Mouse (Mus musculus): ENCODE data around the gene Poln. TPM values are rescaled to one million over a fixed set of nuclear protein-coding genes. Genes with fewer than 3 reads are reported as not detected.

The Poln gene
- 38.5 TPM for polyA plus RNA-seq (2014; fragmentation: Illumina TruSeq; extraction: RNeasy Lipid Tissue Mini Kit (QIAGEN cat#74804); ENCODE audit: low read depth, low replicate concordance)

DNA sequence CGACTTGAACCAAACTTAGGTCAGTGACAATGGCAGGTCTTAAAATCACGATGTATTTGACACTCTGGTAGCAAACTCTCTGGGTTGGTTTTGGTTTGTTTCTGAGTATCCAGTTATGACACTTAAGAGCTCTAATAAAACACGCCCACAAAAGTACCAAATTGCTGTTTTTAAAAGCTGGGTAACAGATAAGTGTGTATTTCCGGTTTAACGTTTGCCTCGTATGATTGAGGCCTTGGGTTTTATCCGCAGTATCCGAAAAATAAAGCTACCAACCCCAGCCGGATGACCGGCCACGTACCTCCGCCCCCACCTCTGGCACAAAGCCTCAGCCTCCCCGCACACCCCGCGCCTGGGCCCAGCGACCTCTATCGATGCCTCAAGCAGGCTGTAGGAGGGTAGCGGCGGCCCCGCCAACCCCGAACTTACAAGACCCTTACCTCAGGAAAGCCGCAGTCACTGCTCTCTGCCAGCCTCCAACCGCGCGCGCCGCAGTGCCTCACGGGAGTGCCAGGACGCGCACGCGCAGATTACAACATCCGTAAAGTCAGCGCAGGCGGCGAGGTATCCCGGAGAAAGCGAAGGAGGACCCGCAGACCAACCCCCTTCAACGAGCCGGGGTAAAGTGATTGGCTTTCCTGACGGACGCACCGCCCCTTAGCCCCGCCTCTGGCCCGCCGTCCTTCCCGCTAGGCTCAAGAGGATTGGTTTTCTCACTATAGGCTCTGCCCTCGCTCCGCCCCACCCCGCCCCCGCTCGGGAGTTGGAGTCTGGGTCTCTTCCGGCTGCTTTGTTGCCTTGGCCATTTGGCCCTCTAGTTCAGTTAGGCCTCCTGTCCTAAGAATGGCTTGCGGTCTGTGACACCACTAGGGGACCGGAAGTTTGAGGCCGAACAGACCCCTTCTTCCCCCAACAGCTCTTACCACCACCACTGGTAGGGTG is at the start of gene Poln, which contains the start of gene Haus3:
Gene Poln, minus strand, starts transcription at position 499 of the 942 bp plus-strand sequence.
Gene Haus3, minus strand, starts transcription at position 578 of the 942 bp plus-strand sequence.

DNA sequence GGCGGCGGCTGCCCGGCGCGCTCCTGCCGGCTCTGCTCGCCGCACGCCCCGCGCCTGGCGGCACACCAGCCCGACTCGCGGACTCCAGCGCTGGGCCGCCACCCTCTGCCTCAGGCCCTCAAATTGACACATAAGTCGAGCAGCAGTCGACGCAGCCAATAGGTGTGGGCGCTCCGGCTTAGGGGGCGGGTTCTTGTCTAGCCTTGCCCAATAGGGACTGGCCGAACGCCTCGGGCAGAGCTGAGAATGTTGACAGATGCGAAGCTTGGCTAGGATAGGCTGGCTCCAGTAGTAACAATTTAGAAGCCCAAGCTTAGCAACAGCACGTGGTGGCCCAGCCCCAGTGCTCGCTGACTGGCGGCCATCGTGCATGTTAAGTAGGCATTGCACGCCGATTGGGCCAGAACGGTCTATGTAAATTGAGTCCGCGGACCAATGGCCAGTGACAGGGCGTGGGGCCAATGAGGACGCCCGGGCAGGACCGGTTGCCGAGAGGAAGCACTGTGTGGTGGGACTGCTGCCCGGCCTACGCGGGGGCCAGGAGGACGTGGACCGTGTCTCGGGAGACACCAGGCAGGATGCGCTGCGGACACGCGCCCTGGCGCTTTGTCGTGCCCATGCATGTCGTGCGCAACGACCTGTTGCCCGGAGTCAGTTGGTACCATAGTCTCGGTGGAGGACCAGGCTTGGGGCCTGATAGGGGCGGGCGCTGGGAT is 18.5 kb upstream of the Poln start, which contains the start of gene Mxd4:
Gene Mxd4, minus strand, starts transcription at position 120 of the 716 bp plus-strand sequence.

GRCm38 (mm10) chr5:33995843-33996693 is 173.2 kb downstream of the Poln start, which contains the start of gene Nat8l:
Gene Nat8l, plus strand, starts transcription at chr5:33995984.

GRCm38 (mm10) chr5:33983309-33984121 is 185.7 kb downstream of the Poln start, which contains the start of gene Gm1673:
Gene Gm1673, plus strand, starts transcription at chr5:33983433.

Other genes starting within 250 kb of the Poln start
- 6.4 TPM for gene Nelfa, start 233.0 kb downstream of the Poln start, polyA plus RNA-seq (2014; fragmentation: Illumina TruSeq; extraction: RNeasy Lipid Tissue Mini Kit (QIAGEN cat#74804); ENCODE audit: low read depth, low replicate concordance)
- not detected for gene Gm1673, start 186.0 kb downstream of the Poln start, polyA plus RNA-seq (2014; fragmentation: Illumina TruSeq; extraction: RNeasy Lipid Tissue Mini Kit (QIAGEN cat#74804); ENCODE audit: low read depth, low replicate concordance)
- 0.04 TPM for gene Nat8l, start 173.5 kb downstream of the Poln start, polyA plus RNA-seq (2014; fragmentation: Illumina TruSeq; extraction: RNeasy Lipid Tissue Mini Kit (QIAGEN cat#74804); ENCODE audit: low read depth, low replicate concordance)
- gene Haus3, start 79 bp upstream of the Poln start, polyA plus RNA-seq (2014; fragmentation: Illumina TruSeq; extraction: RNeasy Lipid Tissue Mini Kit (QIAGEN cat#74804); ENCODE audit: low read depth, low replicate concordance): 51.3 TPM
- gene Mxd4, start 18.3 kb upstream of the Poln start, polyA plus RNA-seq (2014; fragmentation: Illumina TruSeq; extraction: RNeasy Lipid Tissue Mini Kit (QIAGEN cat#74804); ENCODE audit: low read depth, low replicate concordance): 6.8 TPM
- 0.25 TPM for gene Zfyve28, start 119.0 kb upstream of the Poln start, polyA plus RNA-seq (2014; fragmentation: Illumina TruSeq; extraction: RNeasy Lipid Tissue Mini Kit (QIAGEN cat#74804); ENCODE audit: low read depth, low replicate concordance)
- gene Cfap99, start 119.2 kb upstream of the Poln start, polyA plus RNA-seq (2014; fragmentation: Illumina TruSeq; extraction: RNeasy Lipid Tissue Mini Kit (QIAGEN cat#74804); ENCODE audit: low read depth, low replicate concordance): 4.9 TPM
- 371 TPM for gene Rnf4, start 166.8 kb upstream of the Poln start, polyA plus RNA-seq (2014; fragmentation: Illumina TruSeq; extraction: RNeasy Lipid Tissue Mini Kit (QIAGEN cat#74804); ENCODE audit: low read depth, low replicate concordance)
- 58.2 TPM for gene Fam193a, start 200.5 kb upstream of the Poln start, polyA plus RNA-seq (2014; fragmentation: Illumina TruSeq; extraction: RNeasy Lipid Tissue Mini Kit (QIAGEN cat#74804); ENCODE audit: low read depth, low replicate concordance)